Mouse (Mus musculus): ENCODE data around the gene Ccdc89. TPM values are rescaled to one million over a fixed set of nuclear protein-coding genes. Genes with fewer than 3 reads are reported as not detected.
A peak's percentile ranks its signal among the peaks of the same experiment; 100 is the strongest.

Gene Ccdc89
- polyA plus RNA-seq, 2 experiments = 0.13 TPM; not detected in 1

- Histone ChIP-seq H3K4me1 (replicated peaks; ENCODE audit: control insufficient read depth in 2 of 2, insufficient read depth in 2 of 2, low read length in 1 of 2) (no peaks in the 10 kb centered on the region), H3K9ac (replicated peaks) (no peak overlapping the region), H3K9me3 (ENCODE audit: control insufficient read depth, low read length) (no peaks in the 10 kb centered on the region), H3K27ac (no peak overlapping the region), H3K4me3 (ENCODE audit: insufficient read depth in 1 of 2, low read depth in 2 of 2, low read length in 2 of 2) (no peak overlapping the region), H3K4me2 (ENCODE audit: low read depth) (no peak overlapping the region), H3K36me3 (replicated peaks; ENCODE audit: control insufficient read depth, insufficient read depth, low read depth) (no peaks in the 10 kb centered on the region), H3K27me3 (ENCODE audit: control insufficient read depth, insufficient read depth, low read length) (no peaks in the 10 kb centered on the region)
- TF ChIP-seq EP300 (IDR thresholded peaks at IDR 0.05; ENCODE audit: low read depth) (no peak), CTCF (IDR thresholded peaks at IDR 0.05; ENCODE audit: low read depth) (no peak)
- WGBS (ENCODE audit: insufficient replicate concordance) = 58% methylated on average over 5 of the region's 5 CpGs
- no peak for ATAC-seq (ENCODE audit: insufficient read depth)
- DNase-seq (ENCODE audit: low read depth in 3 of 3, low spot score in 3 of 3) = no peak
Observed at GRCm38 (mm10) chr7:90395928-90396327, 30.4 kb upstream of the Ccdc89 start.

GRCm38 (mm10) chr7:90409934-90410333 lies 16.4 kb upstream of the Ccdc89 start:
- Histone ChIP-seq H3K36me3 (replicated peaks; ENCODE audit: control insufficient read depth, insufficient read depth, low read depth) (no peaks in the 10 kb centered on the region), H3K4me2 (ENCODE audit: low read depth) (no peak overlapping the region), H3K9ac (replicated peaks) (no peak overlapping the region), H3K4me1 (replicated peaks; ENCODE audit: control insufficient read depth in 2 of 2, insufficient read depth in 2 of 2, low read length in 1 of 2) (no peaks in the 10 kb centered on the region), H3K27ac (no peak overlapping the region), H3K4me3 (ENCODE audit: insufficient read depth in 1 of 2, low read depth in 2 of 2, low read length in 2 of 2) (no peak overlapping the region), H3K27me3 (ENCODE audit: control insufficient read depth, insufficient read depth, low read length) (no peaks in the 10 kb centered on the region), H3K9me3 (ENCODE audit: control insufficient read depth, low read length) (no peaks in the 10 kb centered on the region)
- no peak for ATAC-seq (ENCODE audit: insufficient read depth)
- DNase-seq (ENCODE audit: low read depth in 3 of 3, low spot score in 3 of 3) = peak in 1 of 3 experiments; percentile 26
- 40% methylated on average over 3 of the region's 3 CpGs for WGBS (ENCODE audit: insufficient replicate concordance)
- TF ChIP-seq CTCF (IDR thresholded peaks at IDR 0.05; ENCODE audit: low read depth) (peak; percentile 75), EP300 (IDR thresholded peaks at IDR 0.05; ENCODE audit: low read depth) (no peak)

GRCm38 (mm10) chr7:90427006-90427405 lies 629 bp downstream of the Ccdc89 start:
- Histone ChIP-seq H3K36me3 (replicated peaks; ENCODE audit: control insufficient read depth, insufficient read depth, low read depth) (no peaks in the 10 kb centered on the region), H3K9ac (replicated peaks) (no peak overlapping the region), H3K9me3 (ENCODE audit: control insufficient read depth, low read length) (no peaks in the 10 kb centered on the region), H3K4me1 (replicated peaks; ENCODE audit: control insufficient read depth in 2 of 2, insufficient read depth in 2 of 2, low read length in 1 of 2) (no peaks in the 10 kb centered on the region), H3K4me3 (ENCODE audit: insufficient read depth in 1 of 2, low read depth in 2 of 2, low read length in 2 of 2) (no peak overlapping the region), H3K4me2 (ENCODE audit: low read depth) (no peak overlapping the region; the same call in 1 of the 2 replicates), H3K27ac (no peak overlapping the region), H3K27me3 (ENCODE audit: control insufficient read depth, insufficient read depth, low read length) (no peaks in the 10 kb centered on the region)
- 58% methylated on average over 9 of the region's 9 CpGs for WGBS (ENCODE audit: insufficient replicate concordance)
- ATAC-seq (ENCODE audit: insufficient read depth) = no peak
- TF ChIP-seq CTCF (IDR thresholded peaks at IDR 0.05; ENCODE audit: low read depth) (no peak), EP300 (IDR thresholded peaks at IDR 0.05; ENCODE audit: low read depth) (no peak)
- DNase-seq (ENCODE audit: low read depth in 3 of 3, low spot score in 3 of 3) = no peak

GRCm38 (mm10) chr7:90432221-90432620 lies 5.8 kb downstream of the Ccdc89 start:
- TF ChIP-seq CTCF (IDR thresholded peaks at IDR 0.05; ENCODE audit: low read depth) (no peak), EP300 (IDR thresholded peaks at IDR 0.05; ENCODE audit: low read depth) (no peak)
- Histone ChIP-seq H3K4me1 (replicated peaks; ENCODE audit: control insufficient read depth in 2 of 2, insufficient read depth in 2 of 2, low read length in 1 of 2) (no peaks in the 10 kb centered on the region), H3K9ac (replicated peaks) (no peak overlapping the region), H3K9me3 (ENCODE audit: control insufficient read depth, low read length) (no peaks in the 10 kb centered on the region), H3K27me3 (ENCODE audit: control insufficient read depth, insufficient read depth, low read length) (no peaks in the 10 kb centered on the region), H3K4me2 (ENCODE audit: low read depth) (no peak overlapping the region), H3K4me3 (ENCODE audit: insufficient read depth in 1 of 2, low read depth in 2 of 2, low read length in 2 of 2) (no peak overlapping the region), H3K36me3 (replicated peaks; ENCODE audit: control insufficient read depth, insufficient read depth, low read depth) (no peaks in the 10 kb centered on the region), H3K27ac (no peak overlapping the region)
- no peak for ATAC-seq (ENCODE audit: insufficient read depth)
- DNase-seq (ENCODE audit: low read depth in 3 of 3, low spot score in 3 of 3) = no peak

- H3K4me2 ChIP-seq (ENCODE audit: low read depth) = no peak overlapping the region
- H3K9ac ChIP-seq (replicated peaks) = no peak overlapping the region
- no peaks in the 10 kb centered on the region for H3K27me3 ChIP-seq (ENCODE audit: control insufficient read depth, insufficient read depth, low read length)
- no peak for DNase-seq (ENCODE audit: low read depth in 3 of 3, low spot score in 3 of 3)
- WGBS (ENCODE audit: insufficient replicate concordance) = 71% methylated on average over 4 of the region's 4 CpGs
- no peak for ATAC-seq (ENCODE audit: insufficient read depth)
- H3K27ac ChIP-seq = no peak overlapping the region
- no peak for TF ChIP-seq CTCF (IDR thresholded peaks at IDR 0.05; ENCODE audit: low read depth)
- TF ChIP-seq EP300 (IDR thresholded peaks at IDR 0.05; ENCODE audit: low read depth) = no peak
- no peak overlapping the region for H3K4me3 ChIP-seq (ENCODE audit: insufficient read depth in 1 of 2, low read depth in 2 of 2, low read length in 2 of 2)
- H3K9me3 ChIP-seq (ENCODE audit: control insufficient read depth, low read length) = no peaks in the 10 kb centered on the region
- H3K4me1 ChIP-seq (replicated peaks; ENCODE audit: control insufficient read depth in 2 of 2, insufficient read depth in 2 of 2, low read length in 1 of 2) = no peaks in the 10 kb centered on the region
- no peaks in the 10 kb centered on the region; the same call in 1 of the 2 replicates for H3K36me3 ChIP-seq (replicated peaks; ENCODE audit: control insufficient read depth, insufficient read depth, low read depth)
Observed at GRCm38 (mm10) chr7:90440044-90440443, 13.7 kb downstream of the Ccdc89 start.

All from liver, embryonic 14.5 days (tissue).